Mouse (Mus musculus): ENCODE results near the gene Npas3. TPM values are rescaled to one million over a fixed set of nuclear protein-coding genes. Genes with fewer than 3 reads are reported as not detected.

The Npas3 gene
- polyA plus RNA-seq, 1 experiment from 2014 or later, result 2.2 TPM

GRCm38 (mm10) chr12:53841928-53842671, 593.6 kb downstream of the Npas3 start:
- DNase-seq (ENCODE audit: low spot score), result no peak
- H3K27ac ChIP-seq (replicated peaks), result no peak overlapping the region
- WGBS, result 84% methylated on average over 16 of the region's 16 CpGs
- H3K27me3 ChIP-seq (replicated peaks; ENCODE audit: low read depth, poor library complexity, severe bottlenecking), result no peaks in the 10 kb centered on the region; the same call in 1 of the 2 replicates
- no peaks in the 10 kb centered on the region for H3K36me3 ChIP-seq (replicated peaks)
- H3K9me3 ChIP-seq, result no peaks in the 10 kb centered on the region
- H3K4me3 ChIP-seq, result no peak overlapping the region
- peaks cover 24% of the 10 kb centered on the region for H3K4me1 ChIP-seq

DNA sequence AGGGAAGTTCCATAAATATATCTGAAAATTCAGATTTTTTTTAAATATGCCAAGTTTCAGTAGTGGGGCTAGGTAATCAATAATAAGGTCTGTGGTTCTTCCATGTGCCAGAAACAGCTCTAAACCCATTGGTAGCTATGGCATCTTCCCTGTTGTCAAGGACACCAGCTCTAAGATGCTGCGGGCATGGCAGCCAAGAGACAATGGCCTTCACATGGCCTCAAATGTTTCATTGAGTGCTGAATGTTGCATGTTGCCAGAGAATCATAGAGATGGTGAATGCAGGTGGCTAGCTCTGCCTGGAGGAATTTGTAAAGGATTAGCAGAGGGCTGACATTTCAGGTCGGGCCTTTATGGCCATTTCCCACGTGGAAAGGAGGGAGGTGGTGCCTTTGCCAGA, 595.1 kb downstream of the Npas3 start:
- Histone ChIP-seq H3K9me3 (no peaks in the 10 kb centered on the region), H3K4me3 (no peak overlapping the region), H3K27me3 (replicated peaks; ENCODE audit: low read depth, poor library complexity, severe bottlenecking) (no peaks in the 10 kb centered on the region; the same call in 1 of the 2 replicates), H3K27ac (replicated peaks) (no peak overlapping the region), H3K36me3 (replicated peaks) (no peaks in the 10 kb centered on the region), H3K4me1 (peaks cover 12% of the 10 kb centered on the region)
- 60% methylated on average over 3 of the region's 3 CpGs for WGBS
- DNase-seq (ENCODE audit: low spot score), result no peak

DNA sequence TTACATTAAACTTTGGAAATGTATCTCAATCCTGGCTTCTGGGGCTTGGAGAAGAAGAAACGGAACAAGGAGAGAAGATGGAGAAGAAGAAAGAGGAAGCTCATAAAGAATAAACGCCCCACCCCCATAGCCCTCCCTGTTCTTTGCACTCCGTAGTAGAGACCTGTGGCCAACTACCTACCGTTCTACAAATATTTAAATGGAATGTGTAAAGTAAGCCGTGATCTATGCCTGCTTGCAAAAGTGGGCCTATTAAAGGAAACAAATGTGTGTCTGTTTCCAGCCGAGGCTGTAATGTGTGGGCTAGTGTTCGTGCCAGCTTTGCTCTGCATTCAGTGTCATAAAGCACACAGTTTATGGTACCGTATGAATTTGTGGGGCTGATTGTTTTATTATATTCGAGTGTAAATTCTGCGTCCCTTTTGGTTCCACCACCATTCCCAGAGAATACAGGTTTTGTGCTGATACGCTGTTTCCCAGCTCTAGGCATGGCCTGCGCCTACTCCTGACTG, 597.7 kb downstream of the Npas3 start:
- Histone ChIP-seq H3K36me3 (replicated peaks) (no peaks in the 10 kb centered on the region), H3K4me3 (no peak overlapping the region), H3K27ac (replicated peaks) (no peak overlapping the region), H3K4me1 (peaks cover 7% of the 10 kb centered on the region; the same call in 1 of the 2 replicates), H3K9me3 (no peaks in the 10 kb centered on the region), H3K27me3 (replicated peaks; ENCODE audit: low read depth, poor library complexity, severe bottlenecking) (no peaks in the 10 kb centered on the region; the same call in 1 of the 2 replicates)
- 85% methylated on average over 12 of the region's 12 CpGs for WGBS
- no peak for DNase-seq (ENCODE audit: low spot score)

DNA sequence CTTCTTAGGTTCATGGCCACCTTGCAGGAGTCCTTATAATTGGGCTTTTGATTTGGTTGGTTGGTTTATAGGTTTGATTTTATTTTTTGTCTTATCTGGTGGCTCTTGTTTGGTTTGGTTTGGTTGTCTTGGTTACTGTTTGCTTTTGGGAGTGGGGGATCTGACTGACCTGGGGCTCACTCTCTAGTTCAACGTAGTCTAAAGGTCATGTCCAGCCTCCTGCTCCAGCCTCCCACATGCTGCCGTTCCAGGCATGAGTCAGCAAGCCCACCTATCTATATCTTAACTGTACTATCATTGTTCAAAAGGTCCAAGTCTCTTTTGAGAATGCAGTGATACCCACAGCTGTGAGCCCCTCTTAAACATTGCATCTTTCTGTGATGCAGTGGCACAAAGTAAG, 600.8 kb downstream of the Npas3 start:
- no peak for DNase-seq (ENCODE audit: low spot score)
- Histone ChIP-seq H3K27ac (replicated peaks) (no peak overlapping the region), H3K4me3 (no peak overlapping the region), H3K36me3 (replicated peaks) (no peaks in the 10 kb centered on the region), H3K9me3 (no peaks in the 10 kb centered on the region), H3K27me3 (replicated peaks; ENCODE audit: low read depth, poor library complexity, severe bottlenecking) (no peaks in the 10 kb centered on the region; the same call in 1 of the 2 replicates), H3K4me1 (0 out of 2 replicates have a peak, but pooled peaks cover 3% of the 10 kb centered on the region)
- WGBS, result 90% methylated on average over 2 of the region's 2 CpGs

DNA sequence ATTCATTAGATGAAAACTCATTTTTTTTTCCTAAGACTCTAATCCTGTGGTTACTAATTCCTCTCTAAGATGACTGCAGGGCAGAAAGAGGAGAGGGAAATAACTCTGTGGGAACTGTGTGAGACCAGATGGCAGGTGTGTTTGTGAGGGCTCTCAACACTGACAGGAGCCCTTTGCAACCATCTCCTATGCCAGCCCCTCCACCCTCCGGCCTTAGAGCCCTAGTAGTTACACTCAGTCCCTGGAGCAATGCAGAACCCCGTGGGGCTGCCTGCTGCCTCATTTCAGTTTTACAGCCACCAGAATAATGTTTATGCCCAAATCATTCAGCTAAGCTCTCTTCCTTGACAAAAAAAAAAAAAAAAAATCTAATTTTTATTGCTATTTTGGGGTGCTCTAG, 604.0 kb downstream of the Npas3 start:
- Histone ChIP-seq H3K9me3 (no peaks in the 10 kb centered on the region), H3K4me3 (no peak overlapping the region), H3K27me3 (replicated peaks; ENCODE audit: low read depth, poor library complexity, severe bottlenecking) (no peaks in the 10 kb centered on the region), H3K36me3 (replicated peaks) (no peaks in the 10 kb centered on the region), H3K27ac (replicated peaks) (no peak overlapping the region), H3K4me1 (no peaks in the 10 kb centered on the region)
- DNase-seq (ENCODE audit: low spot score), result no peak
- WGBS, result 81% methylated on average over 2 of the region's 2 CpGs

DNA sequence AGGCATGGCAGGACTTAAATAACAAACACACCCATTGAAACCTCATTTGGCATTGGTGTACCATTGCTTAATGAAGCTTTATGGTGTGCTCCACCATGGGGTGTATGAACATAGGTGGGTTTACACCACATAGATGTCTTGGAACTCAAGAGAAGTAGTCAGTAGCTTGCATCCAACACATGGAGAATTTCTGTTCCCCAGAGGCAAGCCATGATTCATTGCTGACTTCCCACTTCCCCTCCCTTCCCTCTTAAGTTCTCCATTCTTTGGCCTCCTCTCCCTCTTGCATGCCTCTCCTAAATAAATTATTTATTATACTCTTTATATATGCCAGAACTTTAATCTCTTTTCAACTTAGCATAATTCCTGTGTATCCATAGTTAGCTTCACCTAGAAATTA, 611.7 kb downstream of the Npas3 start:
- Histone ChIP-seq H3K4me1 (peaks cover 20% of the 10 kb centered on the region), H3K36me3 (replicated peaks) (no peaks in the 10 kb centered on the region), H3K27me3 (replicated peaks; ENCODE audit: low read depth, poor library complexity, severe bottlenecking) (no peaks in the 10 kb centered on the region), H3K4me3 (no peak overlapping the region), H3K9me3 (no peaks in the 10 kb centered on the region), H3K27ac (replicated peaks) (no peak overlapping the region)
- no peak for DNase-seq (ENCODE audit: low spot score)

- 86% methylated on average over 6 of the region's 6 CpGs for WGBS
- H3K27ac ChIP-seq (replicated peaks), result no peak overlapping the region
- no peaks in the 10 kb centered on the region for H3K9me3 ChIP-seq
- H3K27me3 ChIP-seq (replicated peaks; ENCODE audit: low read depth, poor library complexity, severe bottlenecking), result no peaks in the 10 kb centered on the region
- no peak overlapping the region for H3K4me3 ChIP-seq
- no peak for DNase-seq (ENCODE audit: low spot score)
- H3K4me1 ChIP-seq, result peaks cover 26% of the 10 kb centered on the region
- H3K36me3 ChIP-seq (replicated peaks), result no peaks in the 10 kb centered on the region
Measured at GRCm38 (mm10) chr12:53862281-53862680, 613.8 kb downstream of the Npas3 start.

DNA sequence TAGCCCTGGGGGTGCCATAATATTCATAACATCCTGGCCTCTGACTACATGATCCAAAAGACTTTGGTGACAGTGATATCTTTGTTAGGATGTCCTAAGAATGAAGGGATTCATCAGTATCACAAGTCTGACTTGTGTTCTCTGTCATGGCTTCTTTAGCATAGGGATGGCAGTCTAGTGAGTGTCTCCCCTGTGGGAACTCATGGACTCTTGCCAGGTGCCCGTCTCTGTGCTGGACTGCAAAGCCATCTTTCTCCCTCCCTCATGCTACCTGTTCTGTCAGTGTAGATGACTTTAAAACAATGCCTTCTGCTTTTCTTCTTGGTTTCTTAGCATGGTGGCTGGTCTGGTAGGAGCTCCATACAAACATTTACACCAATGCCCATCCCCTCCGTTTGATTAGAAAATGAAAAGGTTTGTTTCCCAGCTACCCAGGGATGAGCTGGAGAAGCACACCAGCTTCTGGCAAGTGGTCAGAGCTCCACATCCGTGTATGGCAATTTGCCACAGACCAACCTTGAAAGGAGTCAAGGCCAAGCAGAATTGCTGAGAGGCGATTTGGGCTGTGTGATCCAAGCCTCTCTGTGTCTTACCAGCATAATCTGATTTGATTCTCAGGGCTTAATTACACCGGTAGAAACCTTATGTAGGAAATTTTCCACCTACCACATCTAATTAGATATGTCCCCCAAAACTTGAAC, 616.1 kb downstream of the Npas3 start:
- DNase-seq (ENCODE audit: low spot score), result no peak

GRCm38 (mm10) chr12:53865691-53866090, 617.2 kb downstream of the Npas3 start:
- Histone ChIP-seq H3K9me3 (no peaks in the 10 kb centered on the region), H3K4me3 (no peak overlapping the region), H3K27me3 (replicated peaks; ENCODE audit: low read depth, poor library complexity, severe bottlenecking) (0 out of 2 replicates have a peak, but pooled peaks cover 4% of the 10 kb centered on the region), H3K36me3 (replicated peaks) (no peaks in the 10 kb centered on the region), H3K27ac (replicated peaks) (no peak overlapping the region), H3K4me1 (peaks cover 34% of the 10 kb centered on the region)
- no peak for DNase-seq (ENCODE audit: low spot score)
- 73% methylated on average over 2 of the region's 2 CpGs for WGBS

More for the DNA sequence above, 616.1 kb downstream of the Npas3 start:
- Histone ChIP-seq H3K4me3 (no peak overlapping the region), H3K27ac (replicated peaks) (no peak overlapping the region), H3K36me3 (replicated peaks) (no peaks in the 10 kb centered on the region), H3K27me3 (replicated peaks; ENCODE audit: low read depth, poor library complexity, severe bottlenecking) (0 out of 2 replicates have a peak, but pooled peaks cover 4% of the 10 kb centered on the region), H3K9me3 (no peaks in the 10 kb centered on the region), H3K4me1 (peaks cover 27% of the 10 kb centered on the region)
- 65% methylated on average over 5 of the region's 5 CpGs for WGBS

DNA sequence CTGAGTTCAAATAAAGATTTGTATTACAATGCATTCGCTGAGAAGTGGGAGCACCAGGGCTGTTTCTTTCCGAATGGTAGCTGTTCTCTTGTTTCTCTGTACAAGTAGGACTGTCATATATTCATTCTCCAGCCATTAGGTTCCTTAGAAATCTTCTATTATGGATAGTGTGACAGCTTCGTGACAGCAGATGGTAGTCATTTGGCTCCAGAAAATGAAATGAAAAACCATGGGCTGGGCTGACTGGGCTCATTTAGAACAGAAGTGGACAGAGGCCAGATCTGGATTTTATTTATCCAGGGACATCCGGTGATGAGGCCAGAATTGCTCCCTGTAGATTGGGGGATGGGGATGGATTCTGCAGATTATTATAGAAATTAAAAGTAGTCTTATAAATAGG, 621.5 kb downstream of the Npas3 start:
- H3K4me3 ChIP-seq, result no peak overlapping the region
- 63% methylated on average over 4 of the region's 4 CpGs for WGBS
- 0 out of 2 replicates have a peak, but pooled peaks cover 4% of the 10 kb centered on the region for H3K27me3 ChIP-seq (replicated peaks; ENCODE audit: low read depth, poor library complexity, severe bottlenecking)
- H3K27ac ChIP-seq (replicated peaks), result no peak overlapping the region
- DNase-seq (ENCODE audit: low spot score), result no peak
- peaks cover 17% of the 10 kb centered on the region for H3K4me1 ChIP-seq
- no peaks in the 10 kb centered on the region for H3K9me3 ChIP-seq
- H3K36me3 ChIP-seq (replicated peaks), result no peaks in the 10 kb centered on the region

DNA sequence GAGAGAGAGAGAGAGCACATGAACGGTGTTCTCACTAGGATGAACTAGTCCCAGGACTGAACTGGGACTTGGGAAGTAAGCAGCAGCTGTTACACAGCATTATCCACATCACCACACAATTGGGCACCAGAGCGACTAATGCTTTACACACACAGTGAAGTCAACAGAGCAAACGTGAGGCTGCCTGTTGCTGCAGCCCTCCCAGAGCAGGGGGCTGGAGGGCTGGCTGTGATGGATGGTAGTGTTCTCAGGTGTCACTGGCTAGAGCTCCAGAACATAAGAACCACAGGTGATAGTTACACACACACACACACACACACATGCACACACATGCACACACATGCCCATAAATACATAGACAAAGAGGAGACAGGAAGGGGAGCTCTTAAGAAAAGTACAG, 626.7 kb downstream of the Npas3 start:
- Histone ChIP-seq H3K4me3 (no peak overlapping the region), H3K9me3 (no peaks in the 10 kb centered on the region), H3K36me3 (replicated peaks) (no peaks in the 10 kb centered on the region), H3K27ac (replicated peaks) (no peak overlapping the region), H3K27me3 (replicated peaks; ENCODE audit: low read depth, poor library complexity, severe bottlenecking) (no peaks in the 10 kb centered on the region), H3K4me1 (0 out of 2 replicates have a peak, but pooled peaks cover 2% of the 10 kb centered on the region)
- DNase-seq (ENCODE audit: low spot score), result no peak
- 53% methylated on average over 3 of the region's 3 CpGs for WGBS

- Histone ChIP-seq H3K36me3 (replicated peaks) (no peaks in the 10 kb centered on the region), H3K9me3 (no peaks in the 10 kb centered on the region), H3K27ac (replicated peaks) (no peak overlapping the region), H3K27me3 (replicated peaks; ENCODE audit: low read depth, poor library complexity, severe bottlenecking) (no peaks in the 10 kb centered on the region), H3K4me3 (no peak overlapping the region), H3K4me1 (no peaks in the 10 kb centered on the region)
- no peak for DNase-seq (ENCODE audit: low spot score)
- 86% methylated on average over 5 of the region's 5 CpGs for whole genome bisulfite sequencing
Measured at GRCm38 (mm10) chr12:53876693-53877092, 628.2 kb downstream of the Npas3 start.

DNA sequence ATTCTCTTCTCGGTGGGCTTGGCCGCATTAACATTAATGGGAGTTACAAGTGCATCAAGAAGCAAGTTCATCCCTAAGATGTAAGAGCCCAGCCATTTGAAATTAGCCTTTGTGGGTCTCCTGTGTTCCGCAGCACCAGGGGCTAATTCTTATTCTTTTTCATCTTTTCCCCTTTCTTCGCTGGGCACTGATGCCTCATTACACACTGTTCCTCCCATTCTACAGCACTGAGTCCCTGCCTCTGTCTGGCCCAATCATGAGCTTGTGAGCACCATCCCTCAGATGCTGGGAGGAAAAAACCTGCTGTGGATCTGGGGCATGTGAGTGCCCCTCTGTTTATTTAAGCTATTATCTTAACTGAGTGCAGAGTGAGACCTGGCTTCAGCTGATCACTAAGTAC, 633.2 kb downstream of the Npas3 start:
- peaks cover 6% of the 10 kb centered on the region for H3K4me1 ChIP-seq
- DNase-seq (ENCODE audit: low spot score), result no peak
- H3K4me3 ChIP-seq, result no peak overlapping the region
- no peaks in the 10 kb centered on the region for H3K9me3 ChIP-seq
- H3K36me3 ChIP-seq (replicated peaks), result no peaks in the 10 kb centered on the region
- no peaks in the 10 kb centered on the region for H3K27me3 ChIP-seq (replicated peaks; ENCODE audit: low read depth, poor library complexity, severe bottlenecking)
- H3K27ac ChIP-seq (replicated peaks), result no peak overlapping the region
- WGBS, result 88% methylated on average over 4 of the region's 4 CpGs

Measured in embryonic facial prominence, embryonic 10.5 days (tissue).